Mouse (Mus musculus): Measurements from ENCODE around the gene Itga5. TPM values are rescaled to one million over a fixed set of nuclear protein-coding genes. Genes with fewer than 3 reads are reported as not detected.

The Itga5 gene
- polyA plus RNA-seq, 1 experiment from 2014 or later, result 23.8 TPM

DNA sequence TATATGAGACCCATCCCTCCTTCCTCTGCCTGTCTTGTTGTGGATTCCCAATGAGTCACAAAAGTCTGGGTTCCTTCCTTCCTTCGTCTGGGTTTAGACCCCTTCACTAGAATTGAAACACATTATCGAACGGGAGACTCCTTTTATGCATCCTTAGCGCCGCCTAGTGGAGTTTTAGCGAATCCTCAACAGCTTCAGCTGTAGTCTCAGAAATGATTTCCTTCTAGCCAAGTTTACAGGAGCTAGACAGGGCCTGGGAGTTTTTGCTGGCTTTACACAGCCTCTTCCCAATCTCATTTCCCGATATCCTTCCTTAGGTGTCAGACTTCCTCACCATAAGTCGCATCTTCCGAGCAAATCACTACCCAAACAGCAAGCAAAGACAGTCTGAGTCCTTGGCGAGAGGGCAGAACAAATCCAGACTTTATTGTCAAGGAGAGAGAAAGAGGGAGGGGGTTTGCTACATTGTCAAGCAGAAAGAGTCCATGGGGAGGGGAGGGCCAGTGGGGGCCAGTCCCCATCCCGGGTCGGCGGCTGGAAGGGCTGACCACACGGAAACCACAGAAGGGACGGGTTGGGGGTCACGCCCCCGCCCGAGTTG lies 53.0 kb downstream of the Itga5 start:
- WGBS, result 12% methylated on average over 18 of the region's 18 CpGs

DNA sequence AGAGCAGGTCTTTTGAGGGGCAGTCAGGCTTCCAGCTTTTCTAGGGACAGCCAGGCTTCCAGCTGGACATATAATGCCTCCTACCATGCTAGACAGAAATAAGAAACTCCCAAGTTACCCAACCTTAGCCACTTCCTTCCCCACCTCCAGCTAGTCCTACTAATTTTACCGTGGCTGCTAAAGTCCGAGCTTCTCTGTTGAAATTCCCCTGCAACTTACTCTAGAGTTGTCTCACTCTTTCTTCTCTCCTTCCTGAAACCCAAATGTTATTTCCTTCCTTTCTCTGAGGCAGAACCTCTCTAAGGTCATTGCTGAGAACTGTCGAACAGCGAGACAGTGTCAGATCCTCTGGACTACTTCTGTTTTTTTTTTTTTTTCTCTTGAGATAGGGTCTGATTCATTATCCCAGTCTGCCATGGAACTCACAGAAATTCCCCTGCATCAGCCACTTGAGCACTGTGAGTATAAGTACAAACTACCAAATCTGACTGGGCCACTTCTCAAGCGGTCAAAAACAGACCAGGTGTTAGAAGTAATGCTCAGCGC lies 56.1 kb downstream of the Itga5 start, which contains the start of gene Gpr84:
TSS of gene Gpr84 (minus strand) at position 248 of the 546 bp plus-strand sequence.
- peaks cover 14% of the 10 kb centered on the region for H3K36me3 ChIP-seq
- peaks cover 35% of the 10 kb centered on the region for H3K27me3 ChIP-seq (ENCODE audit: insufficient read depth, poor library complexity, severe bottlenecking)
- H3K4me1 ChIP-seq (replicated peaks), result peaks cover 57% of the 10 kb centered on the region
- no peak within 1 kb of the TSS for H3K4me3 ChIP-seq
- DNase-seq (ENCODE audit: low spot score), result no peak
- 66% methylated on average over 6 of the region's 6 CpGs for WGBS
- H3K9me3 ChIP-seq, result no peaks in the 10 kb centered on the region
- no peak within 1 kb of the TSS for H3K27ac ChIP-seq

More for the DNA sequence above, 53.0 kb downstream of the Itga5 start:
- Histone ChIP-seq H3K27me3 (ENCODE audit: insufficient read depth, poor library complexity, severe bottlenecking) (peaks cover 23% of the 10 kb centered on the region), H3K27ac (peak overlapping the region; percentile 82), H3K4me1 (replicated peaks) (peaks cover 50% of the 10 kb centered on the region), H3K4me3 (peak overlapping the region; percentile 52), H3K9me3 (no peaks in the 10 kb centered on the region), H3K36me3 (peaks cover 46% of the 10 kb centered on the region)
- DNase-seq (ENCODE audit: low spot score), result peak; percentile 69

DNA sequence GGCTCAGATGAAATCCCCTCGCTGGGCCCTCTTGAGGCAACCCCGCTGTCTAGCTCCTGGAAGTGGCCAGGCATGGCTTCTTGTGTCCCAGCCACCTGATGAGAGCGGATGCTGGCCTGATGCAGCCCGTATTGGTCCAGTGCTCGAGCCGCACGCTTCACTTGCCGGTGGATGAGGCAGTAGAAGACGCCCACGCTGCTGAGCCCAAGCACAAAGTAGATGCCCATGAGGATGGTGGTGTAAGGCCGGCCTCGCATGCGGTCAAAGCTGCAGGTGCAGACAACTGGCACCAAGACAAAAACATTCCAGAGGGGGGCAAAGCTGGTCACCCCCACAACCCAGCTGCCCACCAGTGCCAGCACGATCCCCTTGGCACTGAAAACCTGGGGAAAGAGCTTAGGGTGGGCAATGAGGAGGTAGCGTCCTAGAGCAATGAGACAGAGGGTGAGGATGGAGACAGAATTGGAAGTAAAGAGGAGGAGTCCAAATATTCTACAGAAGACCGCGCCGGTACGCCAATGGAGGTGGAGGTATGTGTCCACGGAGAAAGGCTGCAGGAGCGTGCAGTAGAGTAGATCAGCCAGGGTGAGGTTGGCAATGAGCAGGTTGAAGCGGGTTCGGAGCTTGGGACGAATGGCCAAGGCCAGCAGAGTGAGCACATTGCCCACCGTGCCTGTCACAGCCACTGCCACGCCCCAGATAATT lies 57.5 kb downstream of the Itga5 start:
- H3K9me3 ChIP-seq, result no peaks in the 10 kb centered on the region
- peak overlapping the region; percentile 23; the same call in 1 of the 2 replicates for H3K4me3 ChIP-seq
- no peak for DNase-seq (ENCODE audit: low spot score)
- peak overlapping the region; percentile 30; the same call in 1 of the 2 replicates for H3K27ac ChIP-seq
- H3K36me3 ChIP-seq, result peaks cover under 1% of the 10 kb centered on the region; the same call in 1 of the 2 replicates
- peaks cover 56% of the 10 kb centered on the region for H3K4me1 ChIP-seq (replicated peaks)
- WGBS, result 64% methylated on average over 26 of the region's 26 CpGs
- peaks cover 30% of the 10 kb centered on the region for H3K27me3 ChIP-seq (ENCODE audit: insufficient read depth, poor library complexity, severe bottlenecking)

DNA sequence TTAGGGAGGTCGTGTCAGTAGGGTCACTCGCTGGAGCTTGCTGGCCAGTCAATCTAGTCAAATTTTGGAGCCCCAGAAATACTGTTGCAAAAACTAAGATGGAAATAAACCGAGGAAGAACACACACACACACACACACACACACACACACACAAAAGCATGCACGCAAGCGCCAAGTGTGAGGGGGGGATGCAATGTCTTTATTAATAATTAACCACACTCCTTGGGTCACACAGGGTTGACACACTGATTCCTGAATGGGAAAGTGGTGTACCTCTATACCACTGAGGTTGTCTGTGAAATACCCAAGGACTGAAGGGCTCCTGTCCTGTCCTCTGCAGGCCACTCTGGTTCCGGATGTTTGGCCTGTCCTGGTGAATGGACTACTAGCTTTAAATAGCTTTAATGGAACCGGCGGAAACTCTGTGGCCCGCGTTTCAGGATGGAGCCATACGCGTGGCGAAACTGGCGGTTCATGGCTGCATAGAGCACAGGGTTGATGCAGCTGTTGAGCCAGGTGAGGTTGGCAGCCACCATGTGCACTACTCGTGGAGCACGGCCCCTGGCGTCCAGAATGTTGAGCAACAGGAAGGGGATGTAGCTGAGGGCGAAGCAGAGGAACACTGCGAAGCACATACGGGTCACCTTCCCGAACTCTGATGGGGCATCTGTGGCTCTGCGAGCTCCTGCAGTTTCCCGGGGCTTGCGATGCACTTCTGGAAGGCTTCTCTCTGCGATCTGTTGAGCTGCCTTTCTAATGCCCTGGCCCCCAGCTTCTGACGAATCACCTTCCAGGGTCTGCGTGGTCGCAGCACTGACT lies 58.3 kb downstream of the Itga5 start:
- H3K4me3 ChIP-seq, result peak overlapping the region; percentile 23; the same call in 1 of the 2 replicates
- DNase-seq (ENCODE audit: low spot score), result no peak
- H3K9me3 ChIP-seq, result no peaks in the 10 kb centered on the region
- H3K36me3 ChIP-seq, result no peaks in the 10 kb centered on the region
- H3K27ac ChIP-seq, result peak overlapping the region; percentile 30
- H3K4me1 ChIP-seq (replicated peaks), result peaks cover 56% of the 10 kb centered on the region
- peaks cover 30% of the 10 kb centered on the region for H3K27me3 ChIP-seq (ENCODE audit: insufficient read depth, poor library complexity, severe bottlenecking)
- 43% methylated on average over 28 of the region's 28 CpGs for WGBS

DNA sequence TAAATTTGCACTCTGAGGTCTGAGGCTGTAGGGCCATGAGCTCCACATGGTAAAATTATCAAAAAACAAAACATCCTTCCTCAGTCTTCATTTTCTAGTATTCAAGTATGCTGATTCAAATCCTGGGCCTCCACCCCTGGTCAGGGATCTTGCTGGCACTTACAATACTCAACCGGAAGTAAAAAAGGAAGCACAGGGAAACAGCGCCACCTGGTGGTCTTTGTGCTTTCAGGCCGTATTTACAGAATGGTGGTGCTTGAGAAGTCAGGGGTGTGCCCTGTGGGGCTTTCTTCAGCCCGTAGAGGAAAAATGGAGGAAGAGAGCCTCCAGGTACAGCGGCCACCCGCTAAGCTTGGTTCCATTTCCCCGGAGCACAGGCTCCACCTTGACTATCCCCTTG lies 59.4 kb downstream of the Itga5 start:
- H3K27ac ChIP-seq, result peak overlapping the region; percentile 97

DNA sequence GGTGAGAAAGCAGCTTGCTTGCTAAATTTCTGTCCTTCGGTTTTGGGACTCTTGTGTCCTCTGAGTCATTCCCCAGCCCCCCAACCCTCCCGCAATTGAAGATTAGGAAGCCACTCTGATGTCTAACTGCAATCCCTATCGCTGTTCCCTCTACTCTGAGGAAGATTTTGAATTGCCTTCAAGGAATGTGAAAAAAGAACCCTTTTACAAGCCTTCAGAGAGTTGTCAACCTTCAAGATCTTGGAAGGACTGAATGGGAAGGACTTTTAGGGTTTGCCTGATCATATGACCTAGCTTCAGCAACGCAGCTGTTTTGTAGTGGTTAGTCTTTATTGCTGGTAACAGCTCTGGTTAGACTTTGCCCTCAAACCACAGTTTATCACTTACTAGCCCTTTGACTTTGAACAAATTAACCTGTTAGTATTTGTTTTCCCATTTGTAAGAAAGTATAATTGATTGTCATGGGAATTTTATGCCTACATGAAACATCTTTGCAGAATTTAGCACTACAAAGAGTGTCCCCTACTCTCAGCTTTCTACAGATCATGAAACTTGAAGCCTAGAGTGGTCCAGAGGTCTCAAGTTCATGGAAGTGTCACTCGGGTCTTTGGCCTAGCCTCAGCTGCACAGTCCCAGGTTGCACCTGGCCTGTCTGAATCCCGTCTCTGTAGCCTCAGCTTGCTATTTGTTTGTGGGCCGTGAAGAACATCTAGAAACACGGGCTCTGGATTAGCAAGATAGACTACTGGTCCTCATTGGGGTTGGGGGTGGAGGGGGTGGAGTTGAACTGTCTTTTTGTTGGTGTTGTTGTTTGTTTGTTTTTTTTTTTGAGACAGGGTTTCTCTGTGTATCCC lies 60.5 kb downstream of the Itga5 start:
- H3K27me3 ChIP-seq (ENCODE audit: insufficient read depth, poor library complexity, severe bottlenecking), result peaks cover 30% of the 10 kb centered on the region
- H3K36me3 ChIP-seq, result no peaks in the 10 kb centered on the region
- no peak for DNase-seq (ENCODE audit: low spot score)
- peak overlapping the region; percentile 57 for H3K4me3 ChIP-seq
- H3K4me1 ChIP-seq (replicated peaks), result peaks cover 72% of the 10 kb centered on the region
- peak overlapping the region; percentile 97 for H3K27ac ChIP-seq
- WGBS, result 36% methylated on average over 8 of the region's 8 CpGs
- H3K9me3 ChIP-seq, result no peaks in the 10 kb centered on the region

More for the DNA sequence above, 59.4 kb downstream of the Itga5 start:
- H3K4me3 ChIP-seq, result no peak overlapping the region
- DNase-seq (ENCODE audit: low spot score), result peak; percentile 93
- H3K36me3 ChIP-seq, result no peaks in the 10 kb centered on the region
- H3K27me3 ChIP-seq (ENCODE audit: insufficient read depth, poor library complexity, severe bottlenecking), result peaks cover 30% of the 10 kb centered on the region
- 1% methylated on average over 7 of the region's 7 CpGs for WGBS
- no peaks in the 10 kb centered on the region for H3K9me3 ChIP-seq
- peaks cover 61% of the 10 kb centered on the region for H3K4me1 ChIP-seq (replicated peaks)

DNA sequence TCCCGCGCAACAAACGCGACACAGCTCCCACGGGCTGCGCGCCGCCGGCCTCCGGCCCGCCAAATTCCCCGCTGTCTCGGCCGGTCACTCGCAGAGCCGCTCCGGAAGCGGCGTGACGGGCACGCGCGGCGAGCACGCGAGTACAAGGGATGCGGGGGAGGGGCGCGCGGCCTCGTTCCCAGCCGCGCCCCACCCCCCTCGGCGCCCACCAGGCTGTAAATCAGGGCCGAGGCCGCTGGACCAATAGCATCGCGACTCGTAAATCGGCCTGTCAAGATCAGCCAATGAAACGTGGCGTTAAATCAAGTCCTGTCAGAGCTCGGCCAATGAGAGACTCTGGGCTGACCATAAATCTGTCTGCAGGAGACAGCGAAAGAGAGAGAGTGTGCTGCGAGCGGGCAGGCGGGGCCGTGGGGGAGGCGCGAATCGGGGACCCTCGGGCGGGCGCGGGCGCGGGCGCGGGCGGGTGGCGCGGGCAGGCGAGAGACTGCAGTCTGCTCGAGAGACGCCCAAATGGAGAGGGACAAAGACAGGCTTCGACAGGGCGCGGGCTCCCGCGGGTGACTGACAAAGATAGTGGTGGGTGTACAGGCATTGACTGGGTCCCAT lies 61.4 kb downstream of the Itga5 start:
- Histone ChIP-seq H3K9me3 (no peaks in the 10 kb centered on the region), H3K4me3 (peak overlapping the region; percentile 57), H3K27me3 (ENCODE audit: insufficient read depth, poor library complexity, severe bottlenecking) (peaks cover 28% of the 10 kb centered on the region), H3K4me1 (replicated peaks) (peaks cover 81% of the 10 kb centered on the region), H3K27ac (peak overlapping the region; percentile 97), H3K36me3 (no peaks in the 10 kb centered on the region)
- under 1% methylated on average over 71 of the region's 71 CpGs for WGBS
- DNase-seq (ENCODE audit: low spot score), result peak; percentile 99

DNA sequence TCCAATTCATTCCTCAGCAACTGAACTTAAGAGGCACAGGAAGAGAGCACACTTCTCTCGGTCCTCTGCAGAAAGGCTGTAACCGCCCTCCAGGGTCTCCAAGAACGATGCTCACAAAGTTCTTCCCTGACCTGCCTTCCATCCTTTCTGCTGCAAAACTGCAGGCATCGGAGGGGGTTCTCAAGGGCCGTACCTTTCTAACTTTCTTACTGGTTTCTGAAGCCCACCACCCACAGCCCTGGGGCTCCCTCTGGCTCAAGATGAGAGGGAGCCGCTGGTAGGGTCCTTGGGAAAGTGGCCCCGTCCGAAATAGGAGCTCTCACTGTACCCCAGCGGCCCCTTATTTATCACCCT lies 62.0 kb downstream of the Itga5 start:
- H3K27ac ChIP-seq, result peak overlapping the region; percentile 97
- DNase-seq (ENCODE audit: low spot score), result no peak
- peaks cover 87% of the 10 kb centered on the region for H3K4me1 ChIP-seq (replicated peaks)
- H3K27me3 ChIP-seq (ENCODE audit: insufficient read depth, poor library complexity, severe bottlenecking), result peaks cover 22% of the 10 kb centered on the region
- WGBS, result under 1% methylated on average over 9 of the region's 9 CpGs
- H3K4me3 ChIP-seq, result peak overlapping the region; percentile 57
- H3K9me3 ChIP-seq, result no peaks in the 10 kb centered on the region
- no peaks in the 10 kb centered on the region for H3K36me3 ChIP-seq

DNA sequence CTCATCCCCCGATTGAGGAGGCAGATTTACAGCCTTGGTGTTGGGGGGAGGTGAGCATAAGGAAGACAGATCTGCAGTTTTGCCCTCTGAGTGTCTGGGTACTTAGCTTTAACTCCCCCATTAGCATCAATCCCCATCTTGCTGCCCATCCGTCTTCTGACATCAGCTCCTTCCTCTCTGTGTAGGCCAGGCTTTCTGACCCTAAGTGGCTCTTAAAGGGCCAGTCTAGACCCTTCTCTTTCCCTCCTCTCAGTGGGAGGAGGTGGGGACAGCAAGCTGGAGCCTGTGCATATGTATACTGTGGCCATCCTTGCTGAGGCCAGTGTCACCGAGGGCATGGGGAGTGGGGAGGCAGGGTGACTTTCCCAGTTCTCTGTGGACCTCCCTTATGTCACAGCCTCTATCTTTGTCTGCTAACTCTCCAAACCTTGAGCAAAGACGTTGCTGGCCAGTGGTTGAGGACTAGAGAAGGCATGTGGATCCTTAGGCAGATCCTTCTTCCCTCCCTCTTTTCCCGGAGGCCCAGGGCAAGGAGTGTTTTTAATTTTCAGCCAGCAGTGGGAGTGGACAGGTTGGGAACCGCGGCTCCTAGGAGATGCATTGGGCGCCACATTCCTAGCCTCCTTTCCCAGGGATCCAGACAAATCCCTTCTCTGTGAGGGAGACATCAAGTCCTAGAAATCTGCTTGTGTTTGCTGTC lies 62.5 kb downstream of the Itga5 start:
- peaks cover 90% of the 10 kb centered on the region for H3K4me1 ChIP-seq (replicated peaks)
- peak overlapping the region; percentile 97 for H3K27ac ChIP-seq
- H3K36me3 ChIP-seq, result peaks cover 4% of the 10 kb centered on the region
- 8% methylated on average over 8 of the region's 8 CpGs for WGBS
- peak; percentile 46 for DNase-seq (ENCODE audit: low spot score)
- no peaks in the 10 kb centered on the region for H3K9me3 ChIP-seq
- peaks cover 17% of the 10 kb centered on the region for H3K27me3 ChIP-seq (ENCODE audit: insufficient read depth, poor library complexity, severe bottlenecking)
- H3K4me3 ChIP-seq, result peak overlapping the region; percentile 57

DNA sequence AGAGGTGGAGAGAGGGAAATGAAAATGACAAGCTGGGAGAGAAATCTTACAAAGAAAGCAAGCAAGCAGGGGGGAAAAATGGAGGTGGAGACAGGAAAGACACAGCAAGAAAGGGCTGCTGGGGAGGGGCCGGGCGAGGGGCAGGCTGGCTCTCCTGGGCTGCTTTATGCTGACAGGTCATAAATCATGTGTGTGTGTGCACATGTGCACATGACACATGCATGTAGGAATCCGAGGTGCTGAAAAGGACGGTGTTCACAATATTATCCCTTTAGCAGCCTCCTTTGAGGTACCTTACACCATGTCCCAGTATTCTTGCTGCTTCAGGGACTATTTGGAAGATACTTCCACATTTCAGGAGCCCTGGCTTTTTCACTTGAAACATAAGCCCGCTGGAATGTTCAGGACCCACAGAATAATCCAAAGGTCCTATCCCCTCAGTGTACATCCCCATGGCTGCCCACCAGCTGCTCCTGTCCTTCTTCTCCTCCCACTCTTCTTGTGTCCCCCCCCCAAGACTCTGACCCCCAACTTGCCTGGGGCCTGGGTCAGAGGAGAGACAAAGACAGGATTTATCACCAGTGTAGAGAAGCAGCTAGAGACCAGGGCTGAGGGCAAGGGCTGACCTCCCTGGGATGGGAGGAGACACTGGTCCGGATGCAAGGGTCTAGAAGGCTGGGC lies 64.1 kb downstream of the Itga5 start:
- Histone ChIP-seq H3K4me1 (replicated peaks) (peaks cover 97% of the 10 kb centered on the region), H3K36me3 (peaks cover 19% of the 10 kb centered on the region), H3K9me3 (no peaks in the 10 kb centered on the region), H3K27me3 (ENCODE audit: insufficient read depth, poor library complexity, severe bottlenecking) (0 out of 2 replicates have a peak, but pooled peaks cover 1% of the 10 kb centered on the region), H3K27ac (peak overlapping the region; percentile 97), H3K4me3 (peak overlapping the region; percentile 13; the same call in 1 of the 2 replicates)
- DNase-seq (ENCODE audit: low spot score), result peak; percentile 56
- WGBS, result 38% methylated on average over 6 of the region's 6 CpGs

Data from hindbrain, embryonic 10.5 days (tissue).